Mouse (Mus musculus) neural tube, embryonic 11.5 days (tissue): ENCODE data around the gene Pou2f2. TPM values are rescaled to one million over a fixed set of nuclear protein-coding genes. Genes with fewer than 3 reads are reported as not detected.

Experiments
- ATAC-seq: fragments of 200-750 bp; cut with Nextera tagmentation; 2 replicates; pipeline ENCODE4 v1.8.0; 2017; ENCODE audit warnings: moderate number of reproducible peaks, mild to moderate bottlenecking, moderate TSS enrichment, moderate library complexity; ENCODE audit not compliant: insufficient read depth, low FRiP score, low TSS enrichment
- DNase-seq: peaks from one replicate; pipeline ENCODE4 v3.0.0-alpha.2; 2015; ENCODE audit warnings: low spot score
- H3K27ac ChIP-seq: fragments of 300-500 bp; sonication (generic); 2 replicates; pipeline ENCODE4 v1.5.1; 2014; ENCODE audit warnings: low read depth, mild to moderate bottlenecking, low read length
- H3K27me3 ChIP-seq: fragments of 300-500 bp; sonication (generic); 2 replicates; pipeline ENCODE4 v1.6.1; 2014; ENCODE audit warnings: mild to moderate bottlenecking, low read length, mixed read lengths; ENCODE audit not compliant: control insufficient read depth, insufficient read depth
- H3K36me3 ChIP-seq: fragments of 300-500 bp; sonication (generic); 2 replicates; pipeline ENCODE4 v1.6.1; 2014; ENCODE audit warnings: mild to moderate bottlenecking, low read length, moderate library complexity, mixed read lengths; ENCODE audit not compliant: control insufficient read depth, insufficient read depth
- H3K4me1 ChIP-seq: fragments of 300-500 bp; sonication (generic); 2 replicates; pipeline ENCODE4 v1.6.1; 2014; ENCODE audit warnings: low read length, mixed read lengths; ENCODE audit not compliant: control insufficient read depth, insufficient read depth
- H3K4me2 ChIP-seq: fragments of 300-500 bp; sonication (generic); 2 replicates; pipeline ENCODE4 v1.6.1; 2014; ENCODE audit warnings: low read depth, mild to moderate bottlenecking, moderate library complexity
- H3K4me3 ChIP-seq: fragments of 300-500 bp; sonication (generic); 2 replicates; pipeline ENCODE4 v1.5.1; 2014; ENCODE audit warnings: low read depth, low read length
- H3K9ac ChIP-seq: fragments of 300-500 bp; sonication (generic); 2 replicates; pipeline ENCODE4 v1.6.1; 2014; ENCODE audit warnings: mild to moderate bottlenecking, low read length
- H3K9me3 ChIP-seq: fragments of 300-500 bp; sonication (generic); 2 replicates; pipeline ENCODE4 v1.6.1; 2016; ENCODE audit warnings: low read length; ENCODE audit not compliant: control insufficient read depth
- WGBS: fragments of 180-500 bp; shearing (Covaris S2); extraction: QIAGEN DNeasy Blood & Tissue Kit; methylation state at CpG from one replicate; pipeline ENCODE4 v1.1.7; 2014; 5-methylcytosine and 5-hydroxymethylcytosine counted together
- polyA plus RNA-seq: library from polyadenylated mRNA; unstranded; fragments of >200 nt; fragmentation: Nextera tagmentation; extraction: Ambion mirVana; gene quantifications from 2 replicates; pipeline ENCODE4 v1.2.1, GENCODE M21; 2014

Gene Pou2f2
- polyA plus RNA-seq, 1 experiment from 2014 or later = 40.9 TPM

- peaks cover 18% of the 10 kb centered on the region for H3K4me1 ChIP-seq
- H3K4me3 ChIP-seq = peak overlapping the region; percentile 92
- H3K9ac ChIP-seq = peak overlapping the region; percentile 67
- DNase-seq = no peak
- peak overlapping the region; percentile 88 for H3K27ac ChIP-seq
- WGBS = 20% methylated on average over 7 of the region's 7 CpGs
- H3K36me3 ChIP-seq = peaks cover 16% of the 10 kb centered on the region
- no peaks in the 10 kb centered on the region for H3K27me3 ChIP-seq
- no peaks in the 10 kb centered on the region for H3K9me3 ChIP-seq
- ATAC-seq = no peak
- peak overlapping the region; percentile 59 for H3K4me2 ChIP-seq
Measured at GRCm38 (mm10) chr7:25076296-25076662, 103.2 kb downstream of the Pou2f2 start.

GRCm38 (mm10) chr7:25073924-25074323, 105.6 kb downstream of the Pou2f2 start:
- no peaks in the 10 kb centered on the region for H3K9me3 ChIP-seq
- DNase-seq (no peak), ATAC-seq (no peak)
- WGBS = 84% methylated on average over 8 of the region's 8 CpGs
- no peaks in the 10 kb centered on the region for H3K36me3 ChIP-seq
- H3K27me3 ChIP-seq = no peaks in the 10 kb centered on the region
- H3K9ac ChIP-seq = no peak overlapping the region
- no peak overlapping the region for H3K4me3 ChIP-seq
- no peak overlapping the region for H3K27ac ChIP-seq
- peaks cover 34% of the 10 kb centered on the region for H3K4me1 ChIP-seq
- H3K4me2 ChIP-seq = no peak overlapping the region

- Histone ChIP-seq H3K27me3 (no peaks in the 10 kb centered on the region), H3K4me2 (peak overlapping the region; percentile 74), H3K27ac (peak overlapping the region; percentile 90), H3K4me1 (peaks cover 31% of the 10 kb centered on the region), H3K9ac (peak overlapping the region; percentile 73), H3K4me3 (peak overlapping the region; percentile 54), H3K36me3 (peaks cover 2% of the 10 kb centered on the region; the same call in 1 of the 2 replicates), H3K9me3 (no peaks in the 10 kb centered on the region)
- DNase-seq = peak; percentile 68
- under 1% methylated on average over 20 of the region's 33 CpGs for WGBS
- peak; percentile 2; the same call in 1 of the 2 replicates for ATAC-seq
Measured at GRCm38 (mm10) chr7:25072716-25073390, 106.7 kb downstream of the Pou2f2 start.

DNA sequence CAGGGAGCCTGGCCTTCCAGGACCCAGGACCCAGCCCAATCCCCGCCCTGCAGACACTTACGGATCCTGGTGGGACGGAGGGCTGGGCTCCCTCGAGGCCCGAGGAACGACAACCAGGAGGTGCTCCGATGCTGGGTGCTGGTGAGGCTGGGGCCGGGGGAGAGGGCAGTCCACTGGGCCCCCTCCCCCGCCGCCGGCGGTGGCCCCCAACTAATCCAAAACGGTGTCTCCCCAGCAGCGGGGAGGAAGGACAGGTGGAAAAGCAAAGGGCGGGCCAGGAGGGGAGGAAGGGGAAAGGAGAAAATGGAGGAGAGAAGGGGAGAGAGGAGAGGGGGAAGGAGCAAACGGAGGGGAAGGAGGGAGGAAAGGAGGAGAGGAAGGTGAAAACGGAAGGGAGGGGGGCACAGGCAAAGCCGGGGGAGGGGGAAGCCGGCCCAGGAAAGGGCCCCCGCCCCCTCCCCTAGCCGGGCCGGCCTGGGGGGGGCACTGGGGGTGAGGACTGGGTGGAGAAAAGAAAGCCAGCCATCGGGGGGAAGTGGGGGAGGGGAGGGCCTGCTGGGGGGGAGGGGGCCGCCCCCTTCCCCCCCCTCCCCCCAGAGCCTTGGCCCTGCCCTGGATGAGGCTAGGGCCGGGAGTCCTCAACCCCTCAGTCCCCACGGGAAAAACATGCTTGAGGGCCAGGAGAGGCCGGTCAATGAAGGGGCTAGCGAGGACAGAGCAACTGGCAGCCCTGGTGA, 107.4 kb downstream of the Pou2f2 start, which contains the start of the genes Grik5 and Zfp574:
Gene Grik5 (minus strand): TSS at position 368 of the 737 bp plus-strand sequence.
Gene Zfp574 (plus strand): TSS at position 589 of the 737 bp plus-strand sequence.
- H3K9ac ChIP-seq = peak within 1 kb of the TSS; percentile 73
- H3K4me2 ChIP-seq = peak within 1 kb of the TSS; percentile 74
- no peak for DNase-seq
- peaks cover 8% of the 10 kb centered on the region for H3K36me3 ChIP-seq
- H3K4me3 ChIP-seq = peak within 1 kb of the TSS; percentile 54
- H3K9me3 ChIP-seq = no peaks in the 10 kb centered on the region
- H3K27ac ChIP-seq = peak within 1 kb of the TSS; percentile 90
- H3K4me1 ChIP-seq = peaks cover 30% of the 10 kb centered on the region
- WGBS = 1% methylated on average over 20 of the region's 28 CpGs
- H3K27me3 ChIP-seq = no peaks in the 10 kb centered on the region
- ATAC-seq = no peak

DNA sequence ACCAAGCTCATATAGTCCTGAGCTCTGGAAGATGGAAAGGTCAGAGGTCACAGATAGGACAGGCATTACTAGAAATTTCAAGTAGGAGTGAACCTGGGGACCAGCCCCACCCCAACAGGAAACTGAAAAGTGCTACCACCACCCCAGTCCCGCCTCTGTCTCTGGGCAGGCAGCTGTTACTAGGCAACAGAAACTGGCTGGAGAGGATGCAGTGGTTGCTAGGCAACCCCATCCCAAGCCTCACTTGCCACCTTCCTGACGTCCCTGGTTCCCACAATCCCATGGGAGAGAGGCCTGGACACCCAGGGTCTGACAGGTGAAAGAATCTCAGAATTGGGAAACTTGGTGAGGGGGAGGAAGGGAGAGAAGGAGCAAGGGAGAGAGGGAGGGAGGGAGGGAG, 110.8 kb downstream of the Pou2f2 start:
- Histone ChIP-seq H3K36me3 (peaks cover 17% of the 10 kb centered on the region), H3K27ac (no peak overlapping the region)

GRCm38 (mm10) chr7:25067909-25068656, 111.4 kb downstream of the Pou2f2 start:
- H3K4me3 ChIP-seq = no peak overlapping the region
- no peaks in the 10 kb centered on the region for H3K27me3 ChIP-seq
- H3K9ac ChIP-seq = no peak overlapping the region
- H3K27ac ChIP-seq = no peak overlapping the region
- no peaks in the 10 kb centered on the region for H3K9me3 ChIP-seq
- ATAC-seq (no peak), DNase-seq (no peak)
- peaks cover 23% of the 10 kb centered on the region for H3K4me1 ChIP-seq
- H3K36me3 ChIP-seq = peaks cover 17% of the 10 kb centered on the region
- H3K4me2 ChIP-seq = no peak overlapping the region
- WGBS = 89% methylated on average over 22 of the region's 22 CpGs

More for the DNA sequence above, 110.8 kb downstream of the Pou2f2 start:
- DNase-seq (peak; percentile 75), ATAC-seq (peak; percentile 45; the same call in 1 of the 2 replicates)
- Histone ChIP-seq H3K4me3 (no peak overlapping the region), H3K9me3 (no peaks in the 10 kb centered on the region), H3K27me3 (no peaks in the 10 kb centered on the region), H3K4me2 (no peak overlapping the region), H3K4me1 (peaks cover 26% of the 10 kb centered on the region), H3K9ac (no peak overlapping the region)
- WGBS = 17% methylated on average over 2 of the region's 2 CpGs

DNA sequence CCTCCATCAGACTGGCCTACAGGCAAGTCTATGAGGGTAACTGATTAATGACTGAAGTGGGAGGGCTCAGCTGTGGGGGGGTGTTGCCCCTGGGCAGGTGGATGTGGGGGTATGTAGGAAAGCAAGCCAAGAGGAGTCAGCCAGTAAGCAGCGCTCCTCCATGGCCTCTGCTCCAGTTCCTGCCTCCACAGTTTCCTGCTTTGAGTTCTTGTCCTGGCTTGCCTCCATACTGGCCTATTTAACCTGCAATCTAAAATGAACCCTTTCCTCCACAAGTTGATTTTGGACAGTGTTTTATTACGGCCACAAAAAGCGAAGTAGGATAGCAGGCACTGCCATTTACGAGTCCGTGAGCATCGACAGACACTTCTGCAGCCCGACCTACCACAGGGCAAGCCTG, 112.2 kb downstream of the Pou2f2 start:
- H3K9me3 ChIP-seq = no peaks in the 10 kb centered on the region
- no peak overlapping the region for H3K4me3 ChIP-seq
- no peak overlapping the region for H3K4me2 ChIP-seq
- H3K9ac ChIP-seq = no peak overlapping the region
- no peak for DNase-seq
- H3K27me3 ChIP-seq = no peaks in the 10 kb centered on the region
- peaks cover 19% of the 10 kb centered on the region for H3K36me3 ChIP-seq
- ATAC-seq = no peak
- H3K4me1 ChIP-seq = peaks cover 22% of the 10 kb centered on the region
- no peak overlapping the region for H3K27ac ChIP-seq
- 83% methylated on average over 7 of the region's 7 CpGs for WGBS

- Histone ChIP-seq H3K9ac (no peak overlapping the region), H3K27ac (no peak overlapping the region), H3K27me3 (no peaks in the 10 kb centered on the region), H3K4me1 (peaks cover 5% of the 10 kb centered on the region), H3K4me2 (no peak overlapping the region), H3K4me3 (no peak overlapping the region), H3K36me3 (peaks cover 33% of the 10 kb centered on the region), H3K9me3 (no peaks in the 10 kb centered on the region)
- no peak for DNase-seq
- ATAC-seq = no peak
- WGBS = 95% methylated on average over 8 of the region's 8 CpGs
Measured at GRCm38 (mm10) chr7:25063900-25064299, 115.6 kb downstream of the Pou2f2 start.
